Mouse (Mus musculus) cerebellum, adult 9-11 months (tissue): Measurements from ENCODE around the gene Mcat.

ENCODE experiments used
- DNase-seq: peaks from one replicate; pipeline ENCODE4 v3.0.0; 2022

Mcat gene

DNA sequence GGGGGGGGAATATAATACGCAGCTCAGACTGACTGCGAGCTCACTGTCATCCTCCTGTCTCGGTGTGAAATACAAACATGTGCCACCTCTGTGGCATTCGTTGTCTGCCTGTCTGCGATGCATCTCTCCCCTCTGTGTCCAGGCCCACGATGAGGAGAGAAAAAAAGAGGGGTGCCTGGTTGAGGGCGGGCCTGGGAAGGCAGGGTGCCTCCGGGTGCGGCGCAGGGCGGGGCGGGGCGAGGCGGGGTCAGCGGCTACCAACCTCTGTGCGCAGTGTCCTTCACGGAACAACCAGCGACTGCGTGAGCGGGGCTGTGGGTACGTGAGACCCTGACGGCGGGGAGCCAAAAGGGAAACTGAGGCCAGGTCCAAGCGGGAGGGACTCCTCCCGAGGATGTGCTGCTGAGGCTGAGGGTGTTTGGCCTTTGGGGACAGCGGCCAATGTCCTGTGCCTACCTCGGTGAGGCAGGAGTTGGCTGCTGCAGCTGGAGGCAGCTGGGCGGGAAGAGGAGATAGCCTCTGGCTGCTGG is at the start of gene Mcat, which contains the start of gene Tspo:
TSS of gene Mcat (minus strand) at position 461 of the 530 bp plus-strand sequence.
TSS of gene Tspo (plus strand) at position 266 of the 530 bp plus-strand sequence.
- no peak for DNase-seq

DNA sequence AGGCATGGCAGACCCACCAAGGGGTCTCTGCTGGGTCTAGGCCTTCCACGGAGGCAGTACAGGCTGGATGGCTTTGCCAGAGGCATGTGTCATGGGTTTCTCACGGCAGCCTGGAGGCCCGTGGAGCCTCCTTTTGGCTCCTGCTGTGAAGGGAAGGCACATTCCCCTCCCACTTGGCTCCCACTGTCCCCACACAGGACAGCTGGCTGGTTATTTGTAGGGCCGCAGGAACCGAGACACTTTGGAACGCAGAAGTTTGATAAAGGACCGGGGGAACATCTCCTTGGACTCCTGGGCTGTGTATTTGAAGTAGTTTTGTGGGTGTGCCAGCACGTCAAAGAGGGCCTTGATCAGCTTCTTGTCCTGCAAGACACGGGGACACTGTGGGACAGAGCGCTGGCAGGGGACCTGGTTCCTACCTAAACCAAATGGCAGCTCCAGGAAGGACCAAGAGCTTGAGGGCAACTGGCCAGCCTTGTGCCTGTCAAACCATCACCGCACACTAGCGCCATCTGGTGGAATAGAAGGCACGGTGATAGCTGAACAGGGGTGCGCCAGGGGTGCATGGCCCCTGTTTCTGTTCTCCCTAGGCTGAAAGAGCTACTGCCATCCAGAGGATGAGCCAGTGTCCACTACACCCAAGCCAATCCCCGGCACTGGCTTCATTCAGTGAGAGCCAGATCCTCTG is 43.7 kb upstream of the Mcat start:
- DNase-seq = peak; percentile 75

DNA sequence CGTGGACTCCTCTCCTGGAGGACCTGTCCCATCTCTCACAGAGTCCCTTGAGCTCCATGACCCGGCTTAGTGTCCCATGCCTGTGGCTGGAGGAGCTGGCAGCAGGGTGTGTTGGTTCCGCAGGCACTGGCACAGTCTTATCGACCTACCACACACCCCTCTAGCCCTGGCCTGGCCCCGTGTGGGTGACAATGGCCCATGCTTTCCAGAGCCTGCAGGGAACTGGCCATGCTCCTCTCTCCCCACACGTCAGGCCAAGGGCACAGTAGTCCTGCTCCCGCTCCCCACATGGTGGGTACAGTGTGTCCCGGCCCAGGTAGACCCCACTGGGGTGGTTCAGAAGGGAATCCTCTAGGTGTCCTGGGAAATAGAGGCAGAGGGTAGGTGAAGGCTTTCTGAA is 43.1 kb upstream of the Mcat start:
- DNase-seq = no peak

GRCm38 (mm10) chr15:83606216-83606615 is 42.6 kb upstream of the Mcat start:
- no peak for DNase-seq

GRCm38 (mm10) chr15:83603426-83603825 is 39.8 kb upstream of the Mcat start:
- no peak for DNase-seq

- no peak for DNase-seq
Observed at GRCm38 (mm10) chr15:83603046-83603396, 39.4 kb upstream of the Mcat start.

GRCm38 (mm10) chr15:83602372-83603045 is 38.9 kb upstream of the Mcat start:
- no peak for DNase-seq

DNA sequence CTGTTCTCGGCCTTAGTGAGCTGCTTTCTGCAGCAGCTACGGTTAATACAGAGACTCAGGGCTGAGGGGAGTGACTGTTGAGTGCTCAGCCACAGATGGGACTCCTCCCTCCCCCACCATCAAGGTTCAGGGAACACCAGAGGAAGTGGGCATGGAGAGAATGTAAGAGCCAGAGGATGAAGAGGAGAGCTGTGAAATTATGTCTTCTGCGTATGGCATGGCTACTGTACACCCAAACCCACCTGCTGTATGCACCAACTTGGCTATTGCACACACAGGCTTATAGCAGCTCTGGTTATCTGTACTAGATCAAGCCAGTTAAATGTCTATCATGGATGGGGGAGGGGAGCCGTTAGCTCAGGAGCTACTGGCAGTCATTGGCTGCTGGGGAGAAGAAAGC is 37.6 kb upstream of the Mcat start:
- DNase-seq = no peak

DNA sequence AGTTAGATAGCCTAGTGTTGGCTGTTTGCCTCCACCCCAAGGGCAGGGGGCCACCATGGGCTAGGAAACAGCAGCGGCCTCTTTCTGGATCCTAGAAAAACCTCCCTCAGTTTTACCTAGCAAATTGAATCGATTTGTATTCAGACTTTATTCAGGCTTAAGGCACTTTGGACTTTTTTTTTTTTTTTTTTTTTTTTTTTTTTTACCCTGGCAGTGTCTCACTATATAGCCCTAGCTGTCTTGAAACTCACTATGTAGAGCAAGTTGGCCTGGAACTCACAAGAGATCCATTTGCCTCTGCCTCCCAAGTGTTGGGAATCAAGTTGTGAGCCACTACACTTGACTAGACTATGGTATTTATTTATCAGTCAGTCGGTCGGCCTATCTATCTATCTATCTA is 33.2 kb upstream of the Mcat start:
- DNase-seq = no peak

GRCm38 (mm10) chr15:83595364-83595711 is 31.8 kb upstream of the Mcat start:
- no peak for DNase-seq

GRCm38 (mm10) chr15:83594513-83595363 is 31.2 kb upstream of the Mcat start, which contains the start of gene Ttll12:
TSS of gene Ttll12 (minus strand) at chr15:83595157.
- DNase-seq = peak; percentile 94

- DNase-seq = no peak
Observed at GRCm38 (mm10) chr15:83593702-83594512, 30.3 kb upstream of the Mcat start.

- no peak for DNase-seq
Observed at GRCm38 (mm10) chr15:83593189-83593585, 29.6 kb upstream of the Mcat start.

- DNase-seq = no peak
Observed at GRCm38 (mm10) chr15:83592260-83593188, 28.9 kb upstream of the Mcat start.

GRCm38 (mm10) chr15:83591758-83592157 is 28.2 kb upstream of the Mcat start:
- no peak for DNase-seq

GRCm38 (mm10) chr15:83590841-83591240 is 27.3 kb upstream of the Mcat start:
- no peak for DNase-seq

- no peak for DNase-seq
Observed at GRCm38 (mm10) chr15:83584741-83585220, 21.2 kb upstream of the Mcat start.

- DNase-seq = no peak
Observed at GRCm38 (mm10) chr15:83583419-83584156, 20.0 kb upstream of the Mcat start.

GRCm38 (mm10) chr15:83582931-83583330 is 19.3 kb upstream of the Mcat start:
- DNase-seq = no peak

DNA sequence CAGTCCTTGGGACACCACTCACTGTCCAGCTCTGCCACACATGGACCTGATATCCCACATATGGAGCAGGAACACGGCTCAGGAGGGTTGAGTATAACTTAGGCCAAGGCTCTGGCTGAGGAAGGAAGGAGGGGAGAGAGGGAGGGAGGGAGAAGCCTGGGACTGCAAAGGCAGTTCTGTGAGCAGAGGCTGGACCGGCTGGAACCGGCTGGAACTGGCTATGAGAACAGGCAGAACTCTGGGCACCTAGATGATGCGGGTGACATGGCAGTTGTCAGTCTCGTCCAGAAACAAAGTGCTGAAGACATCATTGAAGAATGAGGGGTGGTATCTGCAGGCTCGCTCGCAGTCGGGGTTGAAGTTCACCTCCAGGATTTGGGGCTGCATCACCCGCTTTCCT is 13.1 kb upstream of the Mcat start:
- DNase-seq = no peak

- DNase-seq = no peak
Observed at GRCm38 (mm10) chr15:83575543-83575942, 12.0 kb upstream of the Mcat start.
